Mouse (Mus musculus) heart, adult 11 months (tissue): ENCODE data around the gene Meig1.

Experiments
- DNase-seq: peaks from one replicate; pipeline ENCODE4 v3.0.0; 2022

Gene Meig1

DNA sequence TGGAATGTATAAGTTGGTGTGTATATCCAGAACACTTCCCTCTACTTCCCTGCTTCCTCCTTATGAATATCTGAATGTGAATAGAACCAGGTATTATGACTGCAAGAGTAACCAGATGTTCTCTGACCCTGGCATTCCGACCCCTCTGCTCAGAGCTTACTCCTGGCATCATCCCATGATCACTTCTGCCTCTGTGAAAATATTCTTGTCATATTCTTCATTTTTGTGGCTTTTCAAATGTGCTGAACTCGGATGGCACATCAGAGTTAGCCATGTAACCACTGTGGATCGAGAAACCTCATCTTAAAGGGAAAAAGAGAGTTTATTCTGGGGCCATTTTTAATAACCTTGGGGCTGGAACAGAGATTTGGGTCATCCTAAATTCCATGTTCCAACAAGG lies at the start of gene Meig1:
TSS of gene Meig1 (minus strand) at position 101 of the 400 bp plus-strand sequence.
- DNase-seq, result peak; percentile 40

DNA sequence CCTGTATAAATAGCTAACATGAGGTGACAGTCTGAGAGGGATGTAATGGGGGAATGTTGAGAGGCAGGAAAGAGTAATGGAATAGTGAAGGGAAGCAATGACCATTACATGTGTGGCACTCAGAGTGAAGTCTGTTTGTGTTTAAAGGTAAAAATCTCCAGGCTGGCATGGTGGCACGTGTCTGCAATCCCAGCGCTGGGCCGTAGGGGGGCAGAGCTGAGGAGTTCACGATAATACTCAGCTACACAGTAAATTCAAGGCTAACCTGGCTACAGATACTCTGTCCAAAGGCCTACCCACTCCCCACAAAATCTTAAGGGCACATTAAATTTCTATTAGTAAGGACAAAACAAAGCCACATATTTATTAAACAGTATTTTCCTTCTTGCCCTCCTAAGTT lies 34.1 kb upstream of the Meig1 start:
- peak; percentile 50 for DNase-seq

DNA sequence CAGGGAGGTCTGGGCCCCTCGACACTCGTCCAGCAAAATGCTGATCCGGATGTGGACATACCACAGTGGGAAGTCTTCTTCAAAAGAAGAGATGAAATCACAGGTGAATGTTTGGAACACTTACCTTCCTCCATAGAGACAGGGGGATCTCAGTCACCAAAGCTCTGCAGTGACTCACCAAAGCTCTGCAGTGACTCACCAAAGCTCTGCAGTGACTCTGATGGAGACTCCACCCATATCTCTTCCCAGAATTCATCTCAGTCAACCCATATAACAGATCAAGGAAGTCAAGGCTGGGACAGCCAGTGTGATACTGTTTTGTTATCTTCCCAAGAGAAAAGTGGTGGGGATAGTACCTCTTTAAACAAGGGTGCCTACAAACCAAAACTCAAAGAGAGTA lies 30.6 kb upstream of the Meig1 start:
- DNase-seq, result no peak

DNA sequence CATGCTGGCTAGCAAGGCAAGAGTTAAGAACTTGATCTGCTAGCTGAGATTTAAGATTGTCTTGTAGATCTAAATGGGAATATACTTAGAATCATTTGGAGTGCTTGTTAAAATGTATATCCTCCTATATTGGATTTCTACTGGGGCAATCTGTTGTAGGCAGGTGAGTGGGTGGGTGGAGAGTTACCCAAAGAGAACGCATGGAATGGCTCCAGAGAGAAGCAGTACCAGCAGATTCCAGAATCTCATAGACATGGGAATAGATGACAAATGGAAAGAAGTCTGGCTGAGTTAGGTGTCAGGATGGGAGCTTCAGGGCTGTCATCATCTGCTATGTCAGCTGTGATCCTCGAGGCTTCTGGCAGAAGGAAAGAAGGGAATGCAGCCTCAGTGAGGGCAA lies 27.0 kb upstream of the Meig1 start:
- peak; percentile 39 for DNase-seq

DNA sequence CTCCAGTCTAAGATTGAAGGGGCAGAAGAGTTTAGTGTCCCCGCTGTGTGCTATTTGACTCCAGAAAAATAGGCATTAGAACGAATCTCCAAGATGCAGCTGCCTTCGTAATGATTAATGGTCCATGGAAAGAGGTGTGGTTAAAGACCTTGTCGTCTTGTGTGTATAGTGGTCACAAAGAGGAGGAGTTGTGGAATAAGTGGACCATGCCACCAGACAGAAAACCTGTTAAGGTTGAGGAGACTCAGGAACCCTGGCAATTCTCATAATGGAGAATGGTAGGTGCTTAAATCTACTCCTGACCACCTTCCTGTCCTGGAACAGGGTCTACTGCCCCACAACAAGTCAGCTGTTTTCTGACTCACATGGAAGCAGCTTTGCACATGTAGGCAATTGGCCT lies 23.5 kb upstream of the Meig1 start:
- DNase-seq, result peak; percentile 27

DNA sequence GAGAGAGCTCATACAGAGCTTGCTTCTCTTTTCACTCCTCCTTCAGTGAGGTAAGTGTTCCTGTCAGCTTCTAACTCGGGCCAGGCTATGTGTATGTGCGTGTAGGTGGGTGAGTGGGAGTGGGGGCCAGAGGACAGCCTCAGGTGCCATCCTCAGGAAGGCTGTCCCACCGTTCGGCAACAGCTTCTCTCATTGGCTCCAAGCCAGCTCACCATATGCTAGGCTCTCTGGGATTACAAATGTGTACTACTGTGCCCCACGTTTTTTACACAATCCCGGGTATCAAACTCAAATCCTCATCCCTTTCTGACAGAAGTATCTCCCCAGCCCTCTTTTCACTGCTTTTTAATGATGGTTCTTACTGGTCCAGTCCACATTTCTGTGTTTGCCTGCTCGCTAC lies 21.8 kb upstream of the Meig1 start:
- peak; percentile 77 for DNase-seq

DNA sequence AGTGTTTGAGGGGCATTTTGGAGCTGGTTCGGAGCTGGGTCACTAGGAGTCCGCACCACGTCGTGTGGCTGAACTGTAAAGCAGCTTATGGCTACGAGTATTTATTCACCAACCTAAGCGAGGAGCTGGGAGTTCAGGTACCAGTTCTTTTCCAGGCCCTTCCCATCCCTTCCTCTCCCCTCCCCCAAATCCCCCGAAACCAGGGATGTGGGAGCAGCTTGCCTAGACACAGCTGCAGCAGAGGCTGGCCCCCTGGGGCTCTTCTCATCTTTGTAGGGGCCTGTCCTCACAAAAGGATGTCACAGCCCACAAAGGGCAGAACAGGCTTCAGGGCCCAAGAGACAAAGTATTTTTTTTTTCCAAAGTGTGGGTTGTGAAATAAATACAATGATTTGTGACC lies 15.5 kb upstream of the Meig1 start:
- peak; percentile 78 for DNase-seq

DNA sequence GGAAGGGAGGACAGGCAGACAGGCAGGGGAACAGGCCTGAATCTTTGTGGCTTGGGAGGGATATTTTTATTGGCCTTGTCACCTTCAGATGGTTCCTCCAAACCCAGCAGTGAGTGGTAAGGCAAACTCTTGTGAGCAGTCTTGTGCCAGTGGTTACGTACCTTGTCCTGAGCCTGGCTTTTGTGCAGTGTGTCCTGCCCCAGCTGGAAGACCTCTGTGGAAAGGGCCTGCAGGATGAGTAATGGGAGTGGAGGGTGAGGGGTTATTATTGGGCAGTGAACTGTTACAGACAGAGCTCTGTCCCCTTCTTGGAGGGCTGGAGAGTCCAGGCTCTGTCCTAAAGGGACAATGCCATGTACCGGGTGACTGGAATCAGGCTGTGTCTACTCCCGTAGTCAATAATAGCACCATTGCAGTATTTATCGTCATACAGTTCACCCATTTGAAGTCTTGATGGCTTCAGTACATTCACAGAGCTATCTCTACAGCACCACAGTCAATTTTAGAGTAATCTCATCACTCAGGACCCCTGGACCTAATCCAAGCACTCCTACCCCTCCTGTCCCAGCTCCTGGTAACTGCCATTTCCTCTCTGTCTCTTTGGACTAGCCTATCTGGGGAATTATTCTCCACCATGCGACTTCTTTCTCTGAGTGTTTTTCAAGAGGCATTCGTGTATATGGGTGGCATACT lies 13.1 kb upstream of the Meig1 start:
- DNase-seq, result peak; percentile 68

DNA sequence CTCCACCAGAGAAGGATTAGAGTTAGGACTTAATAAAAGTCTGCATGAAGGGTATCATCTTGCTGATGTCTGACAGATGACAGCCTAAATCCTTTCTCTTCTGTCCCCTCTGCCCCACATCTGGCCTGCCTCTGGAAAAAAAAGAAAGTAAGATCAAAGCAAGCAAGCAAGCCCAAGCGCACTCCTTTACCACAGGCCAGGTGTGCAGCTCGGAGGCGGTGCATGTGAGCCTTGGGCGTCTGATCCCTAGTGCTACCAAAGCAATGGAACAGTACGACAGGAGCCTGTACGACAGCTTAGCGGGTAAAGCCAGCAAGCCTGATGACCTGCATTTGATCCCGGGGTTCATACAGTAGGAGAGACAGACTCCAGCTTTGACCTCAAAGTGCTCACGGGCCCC lies 8.5 kb upstream of the Meig1 start:
- DNase-seq, result peak; percentile 83

DNA sequence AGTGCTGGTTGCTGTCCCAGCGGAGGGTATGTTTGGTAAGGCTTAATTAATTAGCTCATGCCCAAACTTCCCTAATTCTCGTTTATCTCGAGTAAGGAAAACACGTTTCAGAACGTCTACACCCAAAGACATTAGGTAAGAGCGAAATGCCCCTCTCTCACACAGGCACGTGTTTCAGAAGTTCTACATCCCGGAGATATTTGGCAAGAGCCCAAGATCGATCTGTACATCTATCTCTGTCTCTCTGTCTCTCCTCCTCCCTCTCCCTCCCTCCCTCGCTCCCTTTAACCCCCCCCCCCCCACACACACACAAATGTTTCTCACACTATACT lies 2.1 kb upstream of the Meig1 start:
- no peak for DNase-seq

DNA sequence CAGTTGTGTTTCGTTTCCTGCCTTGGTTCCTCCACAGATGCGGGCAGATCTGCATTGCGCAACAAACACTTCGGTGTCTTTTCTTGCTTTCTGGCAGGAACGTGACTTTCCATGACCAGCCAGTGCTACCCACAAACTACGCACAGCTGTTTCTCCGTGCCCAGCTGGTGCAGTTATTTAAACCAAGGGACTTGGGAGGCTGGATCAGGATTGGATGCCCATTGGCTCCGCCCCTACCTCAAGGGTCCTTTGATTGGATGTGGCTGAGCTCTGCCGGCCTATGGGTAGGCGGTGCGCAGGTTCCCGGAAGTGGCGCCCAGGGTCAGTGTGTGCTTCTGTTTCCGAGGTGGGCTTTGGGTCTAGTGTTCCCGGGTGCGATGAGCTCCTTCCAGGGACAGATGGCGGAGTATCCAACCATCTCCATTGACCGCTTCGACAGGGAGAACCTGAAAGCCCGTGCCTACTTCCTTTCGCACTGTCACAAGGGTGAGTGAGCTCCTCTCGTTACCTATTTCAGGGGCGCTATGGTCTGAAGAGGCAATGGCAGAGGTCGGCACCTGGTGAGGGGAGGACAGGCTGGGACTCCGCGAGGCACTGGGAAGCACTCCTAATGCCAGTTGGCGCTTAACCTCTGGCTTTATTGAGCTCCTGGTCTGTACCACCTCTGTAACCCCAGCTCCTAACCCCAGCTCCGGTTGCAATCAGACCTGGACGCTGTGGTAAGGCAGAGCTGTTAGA lies 1.6 kb upstream of the Meig1 start, which contains the start of gene Dclre1c:
TSS of gene Dclre1c (plus strand) at position 291 of the 738 bp plus-strand sequence.
- peak; percentile 100 for DNase-seq

DNA sequence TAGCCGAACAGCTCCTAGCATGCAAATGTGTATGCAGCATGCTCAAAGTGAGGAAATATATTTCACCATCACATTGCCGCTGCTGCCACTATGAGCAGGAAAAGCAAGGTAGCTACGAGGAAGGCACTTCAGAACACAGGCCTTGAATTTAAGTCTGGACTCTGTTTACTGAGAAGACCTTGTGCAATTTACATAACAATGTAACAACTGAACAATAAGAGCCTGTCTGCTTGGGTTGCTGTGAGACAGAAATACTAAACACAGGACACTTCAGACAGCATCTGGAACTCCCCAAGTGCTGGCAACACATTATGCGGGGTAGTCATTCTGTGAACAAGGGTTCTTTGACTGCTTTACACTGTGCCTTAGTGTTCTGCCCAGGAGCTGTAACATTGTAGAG lies 2.3 kb downstream of the Meig1 start:
- DNase-seq, result peak; percentile 77

DNA sequence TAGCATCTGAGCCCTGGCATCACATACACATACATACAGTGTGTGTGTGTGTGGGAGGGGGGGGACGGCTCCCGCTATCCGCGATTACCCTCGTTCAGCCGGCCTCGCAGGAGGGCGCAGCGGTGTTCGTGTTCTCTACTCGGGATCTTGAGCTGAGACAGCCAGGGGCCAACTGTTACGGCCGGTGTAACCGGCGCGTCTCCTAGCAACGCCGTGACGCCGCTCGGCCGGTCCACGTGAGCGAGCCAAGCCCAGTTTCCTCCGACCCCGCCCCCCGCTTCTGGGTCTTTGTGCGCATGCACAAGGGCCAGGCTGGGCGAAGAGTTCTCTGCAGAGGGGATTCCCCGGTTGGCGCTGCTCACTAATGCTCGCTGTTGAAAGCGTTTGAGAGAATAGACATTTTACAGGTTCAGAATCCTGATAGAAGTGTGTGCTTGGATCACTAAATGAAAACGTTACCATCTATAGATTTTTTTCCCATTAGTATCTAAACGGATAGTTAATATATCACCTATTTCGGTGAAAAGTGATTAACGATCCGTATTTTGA lies 3.5 kb downstream of the Meig1 start:
- peak; percentile 99 for DNase-seq

DNA sequence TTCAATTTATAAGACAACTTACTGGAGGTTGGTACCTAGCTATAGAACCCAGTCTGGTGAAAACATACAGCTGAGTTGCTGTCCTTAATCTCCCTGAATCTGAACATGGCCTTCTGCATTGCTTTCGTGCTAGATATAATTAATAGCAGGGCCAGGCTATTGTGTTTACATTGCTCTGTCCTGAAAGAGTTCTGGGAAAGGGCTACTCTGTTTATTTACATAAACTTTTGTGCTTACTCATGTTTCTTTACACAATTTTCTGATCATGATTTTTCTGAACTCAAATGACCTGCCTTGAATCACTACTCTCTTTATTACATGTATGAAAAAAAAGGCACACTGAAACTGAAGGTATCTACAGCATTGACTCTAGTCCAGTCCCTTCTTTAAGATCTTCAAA lies 6.8 kb downstream of the Meig1 start:
- DNase-seq, result no peak

DNA sequence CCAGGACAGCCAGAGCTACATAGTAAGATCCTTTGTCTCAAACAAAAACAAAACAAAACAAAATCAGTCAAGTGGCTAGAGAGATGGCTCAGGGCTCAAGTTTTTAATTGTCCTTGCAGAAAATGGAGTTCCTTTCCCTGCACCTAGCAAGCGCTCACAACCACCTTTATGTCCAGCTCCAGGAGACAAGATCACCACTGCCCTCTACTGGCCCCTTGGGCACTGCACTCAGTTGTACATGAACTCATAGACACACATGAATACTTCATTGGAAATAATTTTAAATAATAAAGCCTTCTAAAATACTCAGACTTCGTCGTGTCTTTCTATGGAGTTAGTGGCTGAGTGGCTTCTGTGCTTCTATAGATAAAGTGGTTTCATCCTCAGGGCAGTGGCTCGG lies 8.2 kb downstream of the Meig1 start:
- peak; percentile 83 for DNase-seq

DNA sequence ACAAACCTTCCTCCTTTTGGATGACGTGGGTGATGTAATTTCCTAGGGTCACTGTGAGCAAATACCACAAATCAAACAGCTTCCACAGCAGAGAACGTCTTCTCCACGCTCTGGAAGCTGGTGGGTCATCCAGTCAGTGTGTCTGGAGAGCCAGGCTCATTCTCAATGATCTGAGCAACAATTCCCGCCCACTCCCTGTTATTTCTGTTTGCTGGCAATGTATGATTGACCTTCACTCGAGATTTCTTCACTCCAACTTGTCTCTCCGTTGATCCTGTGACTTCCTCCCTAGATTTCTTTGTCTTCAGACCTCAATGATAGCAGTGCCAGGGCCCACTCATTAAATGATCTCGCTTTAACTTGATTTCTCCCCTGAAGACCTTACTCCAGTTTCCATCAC lies 14.7 kb downstream of the Meig1 start:
- peak; percentile 34 for DNase-seq

DNA sequence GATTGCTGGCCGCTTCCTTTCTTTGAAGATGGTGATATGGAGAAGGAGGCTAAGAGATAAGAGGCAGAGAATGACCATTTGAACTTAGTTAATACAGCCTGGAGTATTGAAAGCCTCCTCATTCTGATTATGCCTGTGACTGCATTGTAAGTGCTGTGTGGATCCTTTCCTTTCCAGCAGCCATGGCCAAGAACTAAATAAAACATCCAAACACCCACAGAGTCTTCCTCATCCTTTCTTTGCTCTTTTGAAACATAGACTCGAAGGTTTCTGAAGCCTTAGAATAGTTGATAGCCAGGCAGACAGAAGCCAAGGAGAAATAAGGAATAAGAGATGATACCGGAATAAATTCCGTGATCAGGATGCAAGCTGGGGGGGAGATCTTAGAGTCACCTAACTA lies 16.5 kb downstream of the Meig1 start:
- peak; percentile 14 for DNase-seq

DNA sequence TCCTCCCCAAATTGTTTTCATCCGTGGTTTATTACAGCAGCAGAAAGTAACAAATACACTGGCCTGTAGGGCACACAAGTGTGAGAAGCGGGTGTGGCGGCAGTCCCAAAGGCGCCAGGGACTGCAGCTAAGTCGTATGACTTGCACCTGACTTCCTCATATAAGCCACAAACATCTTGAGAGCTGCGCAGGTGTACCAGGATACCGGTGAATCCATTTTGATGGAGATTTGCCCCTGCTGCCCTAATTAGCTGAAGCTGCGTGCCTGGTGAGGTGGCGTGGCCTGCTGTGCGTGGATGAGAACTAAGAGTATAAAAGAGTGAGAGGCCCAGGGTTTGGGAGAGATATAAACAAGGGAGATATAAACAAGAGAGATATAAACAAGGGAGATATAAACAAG lies 25.3 kb downstream of the Meig1 start, which contains the start of gene Olah:
TSS of gene Olah (minus strand) at position 101 of the 400 bp plus-strand sequence.
- DNase-seq, result peak; percentile 55

DNA sequence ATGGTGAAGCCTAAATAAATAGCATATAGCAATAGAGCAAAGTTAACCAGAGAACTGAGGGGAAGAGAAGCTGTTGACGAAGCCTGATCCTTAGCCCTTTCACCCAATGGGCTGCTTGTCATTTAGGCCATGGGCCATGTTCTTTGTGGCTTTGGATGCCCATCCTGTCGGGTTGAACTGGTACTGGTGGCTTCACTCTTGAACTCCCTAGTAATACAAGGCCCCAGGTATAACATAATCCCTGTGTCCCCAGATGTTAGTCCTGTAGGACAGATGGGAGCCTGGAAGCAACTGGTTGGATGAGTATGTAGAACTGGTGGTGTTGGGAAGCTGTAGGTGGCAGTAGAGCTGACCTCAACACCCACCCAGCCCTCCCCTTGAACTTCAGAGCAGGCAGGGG lies 30.5 kb downstream of the Meig1 start:
- peak; percentile 28 for DNase-seq

DNA sequence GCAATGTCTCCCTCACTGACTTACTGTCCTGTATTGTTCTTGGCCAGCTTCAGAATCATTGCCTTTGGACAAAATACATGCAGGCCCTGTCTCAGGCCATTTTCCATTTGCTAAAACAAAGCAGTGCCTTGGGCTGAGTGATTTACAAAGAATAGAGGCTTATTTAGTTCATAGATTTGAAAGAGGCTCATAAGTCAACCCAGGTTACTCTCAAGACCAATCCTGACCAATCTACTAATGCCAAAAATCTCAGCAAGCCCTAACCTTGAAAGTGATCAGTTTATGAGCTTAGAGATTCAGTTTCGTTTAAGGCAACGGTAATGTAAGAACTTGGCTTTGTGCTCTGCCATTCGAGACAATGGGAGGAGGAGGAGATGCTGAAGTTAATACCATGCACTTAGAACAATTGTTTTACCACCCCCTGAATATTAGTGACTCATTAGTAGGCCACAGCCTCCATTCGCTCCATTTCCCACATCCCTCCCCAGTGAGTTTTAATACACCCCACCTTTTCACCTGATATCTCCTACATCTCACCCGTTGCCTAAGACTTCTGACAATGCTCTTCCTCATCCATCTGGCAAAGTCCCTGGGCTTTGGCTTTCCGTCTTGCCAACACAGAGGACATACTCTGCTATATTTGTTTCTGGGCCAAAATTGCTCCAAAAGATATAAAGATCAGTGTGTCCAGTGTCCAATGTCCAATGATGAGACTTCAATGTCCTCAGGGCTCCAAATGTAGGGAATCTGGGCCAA lies 35.2 kb downstream of the Meig1 start:
- peak; percentile 49 for DNase-seq

DNA sequence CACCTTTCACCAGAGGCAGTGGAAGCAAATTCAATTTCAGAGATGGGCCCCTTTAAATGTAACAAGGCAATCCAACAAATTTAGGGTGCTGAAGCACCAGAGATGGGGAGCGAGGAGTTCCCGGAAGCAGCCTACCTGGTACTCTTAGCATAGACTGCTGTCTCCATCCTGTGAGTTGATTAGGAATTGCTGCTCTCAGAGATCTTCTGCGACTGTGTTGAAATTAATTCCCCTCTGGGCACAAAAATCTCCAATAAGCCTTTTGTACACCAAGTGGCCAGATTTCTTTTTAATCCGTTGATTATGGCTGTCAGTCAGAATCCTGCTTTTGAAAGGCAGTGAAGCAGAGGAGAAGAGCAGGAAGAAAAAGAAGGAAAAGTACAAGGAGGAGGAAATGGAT lies 57.3 kb downstream of the Meig1 start:
- no peak for DNase-seq

DNA sequence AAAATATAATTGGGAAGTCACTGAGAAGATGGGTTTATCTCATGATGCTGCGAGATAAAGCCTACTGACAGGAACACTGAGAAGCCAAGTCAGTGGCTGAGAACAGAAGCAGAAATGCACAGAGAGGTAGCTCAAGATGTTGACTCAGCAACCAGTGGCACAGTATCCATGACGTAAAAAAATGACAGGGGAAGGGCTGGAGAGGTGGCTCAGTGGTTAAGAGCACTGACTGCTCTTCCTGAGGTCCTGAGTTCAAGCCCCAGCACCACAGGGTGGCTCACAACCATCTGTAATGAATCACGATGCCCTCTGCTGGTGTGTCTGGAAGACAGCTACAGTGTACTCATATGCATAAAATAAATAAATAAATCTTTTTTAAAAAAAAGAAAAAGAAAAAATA lies 61.4 kb downstream of the Meig1 start:
- DNase-seq, result peak; percentile 51
